Mouse (Mus musculus): ENCODE measurements around the gene Runx1.

The Runx1 gene

GRCm38 (mm10) chr16:92826683-92827082, 734 bp upstream of the Runx1 start:
- no peak for DNase-seq (ENCODE audit: extremely low spot score)

- DNase-seq (ENCODE audit: extremely low spot score): no peak
These were observed 625 bp downstream of the Runx1 start for GRCm38 (mm10) chr16:92825204-92825843.

GRCm38 (mm10) chr16:92824723-92825203, 1.2 kb downstream of the Runx1 start:
- DNase-seq (ENCODE audit: extremely low spot score): no peak

DNA sequence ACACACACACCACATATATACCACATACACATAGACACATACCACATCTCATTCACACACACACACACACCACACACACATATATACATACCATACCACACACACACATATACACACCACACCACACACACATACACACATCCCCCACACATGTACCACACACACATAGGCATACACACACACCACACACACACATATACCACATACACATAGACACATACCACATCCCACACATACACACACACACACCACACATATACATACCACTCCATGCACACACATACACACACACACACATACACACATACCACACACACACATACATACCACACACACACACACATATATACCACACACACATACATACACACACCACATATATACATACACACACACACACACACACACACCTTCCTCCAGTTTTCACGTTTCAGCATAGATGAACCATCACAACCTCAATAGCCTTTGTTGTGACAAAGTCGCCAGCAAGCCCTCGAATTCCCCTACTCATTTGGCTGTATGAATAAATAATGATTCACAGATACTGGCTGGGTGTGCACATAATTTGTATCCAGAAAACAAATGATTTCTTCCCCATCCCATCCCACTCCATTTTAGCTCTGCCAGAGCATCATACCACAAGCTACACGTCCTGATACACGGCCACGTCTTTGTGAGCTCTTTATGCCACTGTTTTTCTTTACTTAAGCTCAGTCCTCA, 1.8 kb downstream of the Runx1 start:
- no peak for DNase-seq (ENCODE audit: extremely low spot score)

DNA sequence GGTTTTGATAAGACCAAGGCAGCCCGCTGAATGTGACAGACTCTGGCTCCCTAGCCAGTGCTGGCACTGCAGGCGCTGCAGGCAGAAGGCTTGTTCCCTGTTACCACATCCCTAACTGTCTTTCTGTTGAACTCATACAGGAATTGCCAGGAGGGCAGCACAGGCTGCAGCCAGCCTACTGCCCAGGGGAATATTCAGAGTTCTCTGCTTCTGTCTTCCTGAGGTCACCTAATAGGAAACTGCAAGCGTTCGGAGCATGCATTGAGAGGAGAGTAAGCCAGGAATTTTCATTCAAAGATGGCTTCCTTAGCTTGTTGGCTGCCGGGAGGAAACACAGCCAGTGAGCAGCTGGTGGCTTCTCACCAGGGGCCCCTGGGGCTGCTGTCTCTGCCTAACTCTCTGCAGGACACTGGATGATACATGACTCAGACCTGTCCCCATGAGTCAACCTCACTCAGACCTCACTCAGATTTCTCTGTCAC, 2.5 kb downstream of the Runx1 start:
- DNase-seq (ENCODE audit: extremely low spot score): no peak

- DNase-seq (ENCODE audit: extremely low spot score): no peak
These were observed 3.3 kb downstream of the Runx1 start for GRCm38 (mm10) chr16:92822676-92823075.

DNA sequence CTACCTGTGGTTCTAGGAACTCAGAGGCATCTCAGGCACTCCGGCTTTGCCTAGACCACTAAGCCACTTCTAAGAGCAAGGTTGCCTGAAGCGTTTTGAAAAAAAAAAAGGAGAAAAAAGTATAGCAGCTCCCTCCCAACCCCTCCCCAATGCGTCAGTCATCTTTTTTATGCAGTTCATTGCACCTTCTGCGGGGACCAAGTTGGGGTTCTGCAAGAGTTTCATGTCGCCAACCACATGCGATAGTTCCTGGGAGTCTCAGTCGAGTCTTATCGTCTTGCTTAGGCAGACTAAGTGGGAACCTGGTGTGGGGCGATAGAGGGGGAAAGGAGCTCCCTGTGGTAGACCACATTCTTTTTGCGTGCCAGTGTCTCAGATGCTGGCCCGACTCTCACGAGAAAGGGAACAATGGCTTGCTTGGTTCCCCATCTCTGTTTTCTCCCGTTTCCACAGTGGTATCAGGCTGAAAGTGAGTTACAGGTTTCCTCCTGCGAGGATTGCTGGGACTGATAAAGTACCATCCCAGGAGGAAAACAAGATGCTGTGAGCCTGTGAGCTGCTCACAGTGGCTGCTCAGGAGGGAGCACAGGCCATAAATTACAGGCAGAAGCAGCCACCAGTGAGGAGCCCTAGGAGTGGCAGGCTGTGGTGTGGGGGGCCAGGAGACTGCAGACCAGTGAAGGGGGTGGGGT, 3.9 kb downstream of the Runx1 start:
- DNase-seq (ENCODE audit: extremely low spot score): no peak

DNA sequence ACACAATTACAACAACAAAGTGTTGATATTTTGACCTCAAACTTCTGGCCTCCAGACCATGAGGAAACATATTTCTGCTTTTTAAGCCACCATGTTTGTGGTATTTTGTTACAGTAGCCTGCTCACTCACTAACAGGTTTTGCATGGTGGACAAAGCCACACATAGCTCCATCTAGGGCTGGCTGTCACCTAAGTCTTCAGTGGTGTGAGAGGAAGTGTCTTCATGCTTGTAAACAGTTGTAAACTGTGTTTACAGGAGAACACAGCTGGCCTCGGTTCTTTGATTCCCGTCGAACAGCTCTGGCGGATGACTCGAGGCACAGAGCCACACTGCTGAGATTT, 4.4 kb downstream of the Runx1 start:
- no peak for DNase-seq (ENCODE audit: extremely low spot score)

- DNase-seq (ENCODE audit: extremely low spot score): no peak
These were observed 5.5 kb downstream of the Runx1 start for GRCm38 (mm10) chr16:92820451-92820850.

- no peak for DNase-seq (ENCODE audit: extremely low spot score)
These were observed 7.3 kb downstream of the Runx1 start for GRCm38 (mm10) chr16:92818480-92819269.

- no peak for DNase-seq (ENCODE audit: extremely low spot score)
These were observed 9.9 kb downstream of the Runx1 start for GRCm38 (mm10) chr16:92816092-92816491.

DNA sequence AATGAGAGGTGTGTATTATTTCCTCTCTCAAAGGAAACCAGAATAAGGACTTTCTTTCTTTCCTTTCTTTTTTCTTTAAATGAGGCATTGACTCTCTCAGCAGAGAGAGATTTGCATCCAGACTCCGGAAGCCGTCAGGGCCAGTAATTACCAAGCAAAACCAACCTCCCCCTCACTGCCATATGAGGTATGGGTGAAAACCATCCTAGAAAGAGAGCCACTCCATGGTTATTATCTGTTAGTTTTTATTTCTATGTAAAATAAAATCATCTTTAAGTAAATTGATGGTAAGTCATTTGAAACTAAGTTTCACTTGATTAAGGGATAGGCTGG, 10.8 kb downstream of the Runx1 start:
- no peak for DNase-seq (ENCODE audit: extremely low spot score)

DNA sequence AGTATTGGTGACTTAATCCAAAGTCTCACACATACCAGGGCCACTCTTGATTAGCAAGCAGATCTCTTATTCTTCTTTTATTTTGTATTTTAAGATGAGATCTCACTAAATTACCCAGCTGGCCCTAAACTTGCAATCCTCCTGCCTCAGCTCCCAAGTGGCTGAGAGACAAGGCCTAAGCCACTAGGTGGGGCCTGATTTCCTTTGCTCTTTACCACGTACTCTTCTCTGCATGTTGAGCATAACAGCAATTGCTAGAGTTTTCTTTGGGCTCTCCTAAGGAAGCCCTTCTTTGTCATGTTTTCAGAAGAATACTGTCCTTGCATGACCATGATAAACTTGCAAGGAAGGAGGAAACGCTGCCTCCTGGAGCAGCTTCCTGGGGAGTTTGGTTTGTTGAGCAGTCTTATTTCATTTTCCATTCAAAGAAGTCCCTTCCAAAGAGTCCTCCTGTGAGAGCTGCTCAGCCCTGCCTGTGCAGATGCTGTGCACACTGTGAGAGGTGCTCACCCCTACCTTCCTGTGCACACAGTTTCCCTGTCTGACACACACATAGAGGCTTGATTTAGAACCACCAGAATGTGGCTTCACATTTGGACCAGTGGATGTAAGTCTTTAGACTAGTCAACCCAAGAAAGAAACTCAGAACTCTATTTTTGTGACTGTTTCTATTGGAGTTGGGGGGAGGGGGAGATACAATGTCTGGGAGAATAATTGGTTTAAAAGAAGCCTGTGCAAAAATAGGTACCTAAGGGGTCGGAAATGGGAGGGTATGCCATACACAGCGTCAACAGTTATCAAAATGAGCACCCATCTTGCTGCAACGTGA, 11.4 kb downstream of the Runx1 start:
- DNase-seq (ENCODE audit: extremely low spot score): no peak

DNA sequence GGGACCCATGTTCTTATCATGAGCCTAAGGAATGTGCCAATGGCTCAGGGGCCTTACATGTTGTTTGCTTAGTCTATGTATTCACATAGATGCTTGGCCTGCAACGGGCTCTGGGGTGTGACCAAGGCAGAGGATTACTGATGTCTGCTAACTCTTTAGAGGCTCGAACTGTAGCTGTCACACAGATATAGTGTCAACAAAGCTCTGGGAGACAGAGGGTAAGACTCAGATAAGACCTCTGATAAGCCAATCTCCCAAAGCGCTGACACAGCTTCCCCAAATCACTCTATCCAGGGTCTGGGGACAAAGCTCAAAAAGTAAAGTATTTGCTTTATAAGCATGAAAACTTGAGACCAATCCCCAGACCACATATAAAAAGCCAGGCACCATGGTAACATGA, 13.5 kb downstream of the Runx1 start:
- DNase-seq (ENCODE audit: extremely low spot score): no peak

DNA sequence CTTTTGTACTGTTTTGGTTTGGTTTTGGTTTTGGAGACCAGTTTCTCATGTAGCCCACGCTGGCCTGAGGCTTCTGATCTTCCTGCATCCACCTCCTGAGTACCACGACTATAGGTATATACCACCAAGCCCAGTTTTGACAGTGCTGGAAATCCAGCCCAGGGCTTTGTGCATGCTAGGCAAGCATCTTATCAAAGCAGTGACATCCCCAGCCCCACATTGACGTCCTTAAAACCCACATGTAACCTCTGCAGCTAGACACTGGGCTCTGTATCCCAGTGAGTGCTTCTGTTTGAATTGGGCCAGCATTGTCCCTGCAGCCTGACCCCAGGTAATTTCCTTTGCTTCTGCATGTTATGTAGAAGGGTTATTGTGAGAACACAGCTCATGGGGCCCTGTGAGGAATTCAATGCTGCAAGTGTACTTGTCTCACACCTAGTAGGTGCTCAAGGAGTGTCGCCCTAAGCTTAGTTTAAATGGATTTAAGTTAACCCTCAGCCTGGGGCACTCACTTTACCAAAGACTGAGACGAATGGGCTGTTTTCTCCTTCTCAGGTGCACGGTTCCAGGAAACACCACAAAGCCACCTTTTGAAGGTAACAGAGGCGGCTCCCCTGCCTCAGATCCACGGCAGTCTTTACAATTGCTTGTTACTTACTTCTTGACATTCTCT, 15.2 kb downstream of the Runx1 start:
- DNase-seq (ENCODE audit: extremely low spot score): no peak

DNA sequence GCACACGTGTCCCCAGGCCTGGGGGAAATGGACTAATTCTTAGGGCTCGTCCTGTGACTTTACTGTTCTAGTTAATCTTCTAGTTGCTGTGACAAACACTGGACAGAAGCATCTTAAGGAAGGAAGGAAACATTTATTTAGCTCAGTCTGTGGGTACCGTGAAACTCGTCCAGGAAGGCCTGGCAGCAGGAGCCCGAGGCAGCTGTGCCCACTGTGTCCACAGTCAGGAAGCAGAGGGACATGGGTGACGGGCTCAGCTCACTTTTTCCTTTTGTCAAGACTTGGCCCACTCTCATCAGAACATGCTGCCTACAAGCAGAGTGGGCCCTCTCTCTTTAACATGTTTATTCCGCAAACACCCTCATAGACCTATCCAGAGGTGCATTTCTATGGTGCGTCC, 18.2 kb downstream of the Runx1 start:
- DNase-seq (ENCODE audit: extremely low spot score): no peak

DNA sequence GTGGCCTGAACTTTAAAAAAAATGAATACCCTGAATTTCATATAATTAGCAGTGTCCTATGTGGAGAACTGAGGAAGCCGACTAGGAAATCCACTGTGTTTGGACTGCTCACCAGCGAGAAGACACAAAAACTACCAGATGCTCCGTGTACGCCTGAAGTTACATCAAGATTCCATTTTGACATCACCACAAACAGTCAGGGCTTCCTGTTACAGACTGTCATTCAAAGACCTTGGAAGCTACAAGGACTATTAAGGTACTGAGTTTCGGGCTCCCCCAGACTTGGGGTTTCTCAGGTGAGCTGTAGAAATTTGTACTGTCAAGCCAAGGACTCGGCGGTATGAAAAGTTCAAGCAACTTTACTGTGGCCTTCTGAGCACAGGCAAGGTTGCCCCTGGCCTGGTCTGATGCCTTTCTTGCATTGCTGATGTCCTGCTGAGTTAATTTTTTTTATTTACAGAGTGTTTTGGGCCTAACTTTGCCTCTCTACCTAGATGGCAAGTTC, 22.8 kb downstream of the Runx1 start:
- no peak for DNase-seq (ENCODE audit: extremely low spot score)

DNA sequence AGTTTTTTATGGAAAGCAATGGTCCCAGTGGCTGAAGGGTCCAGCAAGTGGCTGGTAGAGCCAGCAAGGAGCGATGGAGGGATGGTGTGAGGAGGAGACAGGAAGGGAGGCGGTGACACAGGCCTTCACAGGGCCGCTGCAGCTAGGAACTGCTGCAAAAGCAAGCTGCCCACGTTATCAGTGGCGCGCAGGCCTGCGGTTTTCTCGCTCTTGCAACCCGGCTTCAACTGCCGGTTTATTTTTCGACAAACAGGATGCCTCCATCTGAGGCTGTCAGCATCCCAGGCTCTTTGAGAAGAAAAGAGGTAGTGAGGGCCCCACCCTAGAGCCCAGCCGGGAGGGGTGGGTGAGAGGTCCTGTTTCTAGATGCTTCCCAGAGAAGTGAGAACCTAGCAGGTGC, 24.4 kb downstream of the Runx1 start:
- no peak for DNase-seq (ENCODE audit: extremely low spot score)

- DNase-seq (ENCODE audit: extremely low spot score): no peak
These were observed 25.1 kb downstream of the Runx1 start for GRCm38 (mm10) chr16:92800845-92801244.

DNA sequence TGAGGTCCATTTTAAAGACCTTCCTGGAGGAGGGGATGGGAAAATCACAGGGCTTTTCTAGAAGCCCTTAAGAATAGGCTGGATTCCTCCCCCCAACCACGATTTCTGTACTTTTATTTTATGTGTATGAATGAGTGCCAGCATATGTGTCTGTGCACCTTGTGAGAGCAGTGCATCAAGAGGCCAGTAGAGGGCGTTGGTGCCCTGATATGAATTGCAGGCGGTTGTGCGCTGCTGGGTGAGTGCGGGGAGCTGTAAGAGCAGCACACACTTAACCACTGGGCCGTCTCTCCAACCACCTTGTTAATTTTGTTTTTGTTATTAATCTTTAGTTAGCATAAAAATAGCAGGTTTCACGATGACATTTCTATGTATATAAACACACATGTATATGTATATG, 26.0 kb downstream of the Runx1 start:
- DNase-seq (ENCODE audit: extremely low spot score): no peak

DNA sequence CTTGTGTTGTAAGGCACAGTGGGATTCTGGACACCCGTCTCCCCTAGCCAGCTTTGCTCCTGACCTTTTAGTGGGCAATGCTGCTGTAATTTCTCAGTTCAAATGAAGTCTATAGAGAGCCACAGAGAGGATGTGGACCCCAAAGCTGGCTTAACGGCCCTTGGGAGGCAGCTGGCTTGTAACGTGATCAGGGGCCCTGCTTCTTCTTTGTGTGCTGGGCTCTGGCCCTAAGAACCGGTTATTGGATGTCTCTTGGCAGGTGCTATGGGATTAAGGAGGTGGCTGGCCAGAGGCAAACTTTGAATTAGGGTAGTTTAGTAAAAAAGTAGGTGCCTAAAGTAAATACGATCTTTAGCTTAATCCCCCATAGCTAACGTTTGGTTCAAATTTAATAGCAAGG, 31.8 kb downstream of the Runx1 start:
- no peak for DNase-seq (ENCODE audit: extremely low spot score)

Data from embryo, embryonic 9.5 days (tissue).